Mouse (Mus musculus) myocyte (in vitro differentiated cells): ENCODE data around the gene Id3. TPM values are rescaled to one million over a fixed set of nuclear protein-coding genes. Genes with fewer than 3 reads are reported as not detected.

Experiments used
- H3K27me3 ChIP-seq: one replicate; pipeline ENCODE4 v1.6.1; 2011; ENCODE audit not compliant: control insufficient read depth, insufficient read depth, insufficient read length
- H3K36me3 ChIP-seq: one replicate; pipeline ENCODE4 v1.6.1; 2011; ENCODE audit not compliant: control insufficient read depth, insufficient read depth
- H3K4me2 ChIP-seq: one replicate; pipeline ENCODE4 v1.6.1; 2011; ENCODE audit warnings: low read depth, control low read depth
- H3K4me3 ChIP-seq: one replicate; pipeline ENCODE4 v1.5.1; 2011; ENCODE audit warnings: mild to moderate bottlenecking, control low read depth, moderate library complexity
- H3K79me2 ChIP-seq: one replicate; pipeline ENCODE4 v1.6.1; 2011; ENCODE audit not compliant: control insufficient read depth, insufficient read depth
- H3ac ChIP-seq: one replicate; pipeline ENCODE4 v1.6.1; 2011; ENCODE audit not compliant: control insufficient read depth, insufficient read length
- CEBPB ChIP-seq: IDR thresholded peaks from 2 replicates; pipeline ENCODE4 v1.6.1; 2011; ENCODE audit warnings: mild to moderate bottlenecking, moderate library complexity; ENCODE audit not compliant: poor library complexity, insufficient read depth, severe bottlenecking
- E2F4 ChIP-seq: IDR thresholded peaks from one replicate; pipeline ENCODE4 v1.6.1; 2011; ENCODE audit warnings: mild to moderate bottlenecking, control low read depth, moderate library complexity; ENCODE audit not compliant: insufficient read depth
- MAX ChIP-seq: IDR thresholded peaks from one replicate; pipeline ENCODE4 v1.6.1; 2011; ENCODE audit warnings: low read depth, mild to moderate bottlenecking, control low read depth
- MYOD1 ChIP-seq, 3 experiments: IDR thresholded peaks; one replicate each; pipeline ENCODE4 v1.6.1; 2011; ENCODE audit warnings: control low read depth in 2 of 3, low read depth in 2 of 3, mild to moderate bottlenecking in 2 of 3, moderate library complexity in 1 of 3; ENCODE audit not compliant: insufficient read length in 2 of 3, control insufficient read depth in 1 of 3
- MYOG ChIP-seq, 3 experiments: IDR thresholded peaks; one replicate each; pipeline ENCODE4 v1.6.1; 2011; ENCODE audit warnings: control low read depth in 2 of 3, low read depth in 2 of 3, mild to moderate bottlenecking in 2 of 3; ENCODE audit not compliant: insufficient read length in 2 of 3, control insufficient read depth in 1 of 3, insufficient read depth in 1 of 3
- POLR2A ChIP-seq: IDR thresholded peaks from one replicate; pipeline ENCODE4 v1.6.1; 2011; ENCODE audit warnings: low read depth, mild to moderate bottlenecking, control low read depth, moderate library complexity; ENCODE audit not compliant: insufficient read length
- POLR2AphosphoS2 ChIP-seq: IDR thresholded peaks from one replicate; pipeline ENCODE4 v1.6.1; 2011; ENCODE audit warnings: low read depth, control low read depth; ENCODE audit not compliant: insufficient read length
- REST ChIP-seq: IDR thresholded peaks from one replicate; pipeline ENCODE4 v1.6.1; 2011; ENCODE audit warnings: mild to moderate bottlenecking, control low read depth, moderate library complexity; ENCODE audit not compliant: insufficient read depth, insufficient read length
- SRF ChIP-seq: IDR thresholded peaks from one replicate; pipeline ENCODE4 v1.6.1; 2011; ENCODE audit warnings: low read depth; ENCODE audit not compliant: control insufficient read depth, insufficient read length
- TCF12 ChIP-seq: IDR thresholded peaks from one replicate; pipeline ENCODE4 v1.6.1; 2011; ENCODE audit warnings: mild to moderate bottlenecking, control low read depth; ENCODE audit not compliant: poor library complexity, insufficient read depth, severe bottlenecking
- TCF3 ChIP-seq: IDR thresholded peaks from one replicate; pipeline ENCODE4 v1.6.1; 2011; ENCODE audit warnings: low read depth, control low read depth; ENCODE audit not compliant: insufficient read length
- USF1 ChIP-seq: IDR thresholded peaks from one replicate; pipeline ENCODE4 v1.6.1; 2011; ENCODE audit warnings: low read depth, mild to moderate bottlenecking, control low read depth, moderate library complexity
- polyA plus RNA-seq: library from polyadenylated mRNA; unstranded; fragments of >200 nt; fragmentation: generic; extraction: Trizol; gene quantifications from one replicate; pipeline ENCODE4 v1.2.1, GENCODE M21; 2012; ENCODE audit warnings: missing spikeins

Id3 gene
- polyA plus RNA-seq, 1 experiment = 15.2 TPM

DNA sequence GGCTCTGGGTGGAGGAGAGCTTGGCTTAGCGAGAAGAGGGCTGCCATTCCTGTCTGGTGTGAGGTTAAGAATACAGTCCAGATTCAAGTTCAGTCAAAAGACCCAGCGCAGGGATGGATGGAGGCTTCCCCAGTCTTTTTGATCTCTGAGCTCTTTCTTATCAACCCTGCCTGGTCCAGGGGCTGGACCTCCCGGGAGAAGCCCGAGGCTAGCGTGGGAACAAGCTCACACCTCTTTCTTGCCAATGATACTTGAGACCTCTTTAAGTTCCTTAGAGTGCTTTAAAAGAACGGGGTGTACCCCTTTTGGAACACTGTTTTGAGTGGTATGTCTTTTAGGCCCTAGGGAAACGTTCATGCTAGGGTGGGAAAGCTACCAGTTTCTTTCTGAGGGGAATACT is 51.7 kb downstream of the Id3 start:
- H3ac ChIP-seq = no peak overlapping the region
- no peaks in the 10 kb centered on the region for H3K27me3 ChIP-seq
- TF ChIP-seq E2F4 (no peak), TCF12 (no peak), SRF (no peak), CEBPB (no peak), MYOG (IDR thresholded peaks at IDR 0.05; ENCODE audit: control insufficient read depth in 1 of 3, insufficient read depth in 1 of 3, insufficient read length in 2 of 3, low read depth in 2 of 3) (no peak), MAX (no peak), REST (no peak), TCF3 (no peak), POLR2AphosphoS2 (no peak), USF1 (no peak), POLR2A (no peak), MYOD1 (IDR thresholded peaks at IDR 0.05; ENCODE audit: control insufficient read depth in 1 of 3, insufficient read length in 2 of 3, low read depth in 2 of 3) (no peak)
- peaks cover 10% of the 10 kb centered on the region for H3K79me2 ChIP-seq
- H3K4me2 ChIP-seq = no peak overlapping the region
- no peak overlapping the region for H3K4me3 ChIP-seq
- H3K36me3 ChIP-seq = peaks cover 45% of the 10 kb centered on the region

Other genes with a start within 250 kb of the Id3 start
- gene Cnr2, start 248.1 kb upstream of the Id3 start, polyA plus RNA-seq = not detected
- 29.8 TPM for gene Fuca1, start 222.8 kb upstream of the Id3 start, polyA plus RNA-seq
- 44.1 TPM for gene Hmgcl, start 197.0 kb upstream of the Id3 start, polyA plus RNA-seq
- 51.3 TPM for gene Gale, start 179.8 kb upstream of the Id3 start, polyA plus RNA-seq
- 60.9 TPM for gene Lypla2, start 170.9 kb upstream of the Id3 start, polyA plus RNA-seq
- 35.2 TPM for gene Pithd1, start 156.2 kb upstream of the Id3 start, polyA plus RNA-seq
- 17.2 TPM for gene Eloa, start 121.7 kb upstream of the Id3 start, polyA plus RNA-seq
- gene Rpl11, start 90.1 kb upstream of the Id3 start, polyA plus RNA-seq = 1,551 TPM
- gene E2f2, start 28.9 kb downstream of the Id3 start, polyA plus RNA-seq = 56.3 TPM
- gene Asap3, start 62.9 kb downstream of the Id3 start, polyA plus RNA-seq = 3.9 TPM
- 5.5 TPM for gene Tcea3, start 104.2 kb downstream of the Id3 start, polyA plus RNA-seq
- gene Zfp46, start 141.2 kb downstream of the Id3 start, polyA plus RNA-seq = 9.4 TPM
- gene Hnrnpr, start 167.4 kb downstream of the Id3 start, polyA plus RNA-seq = 25.1 TPM